Mouse (Mus musculus): ENCODE results near the gene C1qtnf4.

GRCm38 (mm10) chr2:90932273-90932672 lies 46.6 kb downstream of the C1qtnf4 start:
- no peak for TF ChIP-seq CTCF (conservative IDR thresholded peaks at IDR 0.05; ENCODE audit: low read length)
- no peak for TF ChIP-seq NANOG (IDR thresholded peaks at IDR 0.05; ENCODE audit: borderline replicate concordance, low read length)

All from E14TG2a.4 (cell line).